Mouse (Mus musculus): ENCODE data around the gene Mif4gd.
A peak's percentile ranks its signal among the peaks of the same experiment; 100 is the strongest.

- TF ChIP-seq IRF4 (IDR thresholded peaks at IDR 0.05; ENCODE audit: low read depth, low read length) (0 out of 2 replicates have a peak, but pooled peaks have one; percentile 16), CTCF (conservative IDR thresholded peaks at IDR 0.05 in 1 of 2, IDR thresholded peaks at IDR 0.05 in 1 of 2; ENCODE audit: low read depth in 2 of 2, low read length in 2 of 2) (no peak), TBP (conservative IDR thresholded peaks at IDR 0.05; ENCODE audit: low read depth, low read length) (peak; percentile 37; the same call in 1 of the 2 replicates), MAZ (IDR thresholded peaks at IDR 0.05; ENCODE audit: low read depth, low read length) (no peak), ZNF384 (IDR thresholded peaks at IDR 0.05; ENCODE audit: low read depth, low read length) (peak; percentile 85), SMC3 (IDR thresholded peaks at IDR 0.05; ENCODE audit: low read depth, low read length) (no peak), POLR2A (IDR thresholded peaks at IDR 0.05; ENCODE audit: low read depth, low read length) (no peak; the same call in 1 of the 2 replicates), NRF1 (IDR thresholded peaks at IDR 0.05; ENCODE audit: low read depth, low read length) (no peak), TCF12 (IDR thresholded peaks at IDR 0.05; ENCODE audit: low read depth, low read length) (no peak), EP300 (IDR thresholded peaks at IDR 0.05; ENCODE audit: low read length) (0 out of 2 replicates have a peak, but pooled peaks have one; percentile 31), E2F4 (IDR thresholded peaks at IDR 0.05; ENCODE audit: insufficient replicate concordance, low read depth, low read length) (no peak)
These were observed 573 bp upstream of the Mif4gd start for GRCm38 (mm10) chr11:115613138-115613945.

Measured in CH12.LX (cell line).